Mouse (Mus musculus) liver, embryonic 11.5 days (tissue): Measurements from ENCODE around the gene Irf3. TPM values are rescaled to one million over a fixed set of nuclear protein-coding genes. Genes with fewer than 3 reads are reported as not detected.

Experiments used
- ATAC-seq: fragments of 200-750 bp; cut with Nextera tagmentation; replicated peaks from 2 replicates; pipeline ENCODE4 v1.8.0; 2017; ENCODE audit warnings: moderate number of reproducible peaks, mild to moderate bottlenecking, moderate TSS enrichment, moderate library complexity; ENCODE audit not compliant: low FRiP score
- DNase-seq: peaks from one replicate; pipeline ENCODE4 v3.0.0-alpha.2; 2017; ENCODE audit warnings: low spot score
- H3K27ac ChIP-seq: fragments of 300-500 bp; sonication (generic); 2 replicates; pipeline ENCODE4 v1.5.1; 2014; ENCODE audit warnings: mild to moderate bottlenecking, low read depth, low read length, control low read depth
- H3K27me3 ChIP-seq: fragments of 300-500 bp; sonication (generic); replicated peaks from 2 replicates; pipeline ENCODE4 v1.6.1; 2014; ENCODE audit warnings: low read length, mixed read lengths; ENCODE audit not compliant: control insufficient read depth, insufficient read depth
- H3K36me3 ChIP-seq: fragments of 300-500 bp; sonication (generic); 2 replicates; pipeline ENCODE4 v1.6.1; 2014; ENCODE audit warnings: mild to moderate bottlenecking, low read length, moderate library complexity, mixed read lengths; ENCODE audit not compliant: control insufficient read depth, insufficient read depth
- H3K4me1 ChIP-seq: fragments of 300-500 bp; sonication (generic); replicated peaks from 2 replicates; pipeline ENCODE4 v1.6.1; 2014; ENCODE audit warnings: low read length, mixed read lengths; ENCODE audit not compliant: control insufficient read depth, insufficient read depth
- H3K4me2 ChIP-seq: fragments of 300-500 bp; sonication (generic); 2 replicates; pipeline ENCODE4 v1.6.1; 2014; ENCODE audit warnings: mild to moderate bottlenecking, control low read depth, moderate library complexity
- H3K4me3 ChIP-seq: fragments of 300-500 bp; sonication (generic); 2 replicates; pipeline ENCODE4 v1.5.1; 2014; ENCODE audit warnings: low read depth, low read length, control low read depth
- H3K9ac ChIP-seq: fragments of 300-500 bp; sonication (generic); 2 replicates; pipeline ENCODE4 v1.6.1; 2014; ENCODE audit warnings: low read depth, low read length, control low read depth
- H3K9me3 ChIP-seq: fragments of 300-500 bp; sonication (generic); 2 replicates; pipeline ENCODE4 v1.6.1; 2016; ENCODE audit warnings: low read length, inconsistent platforms, mixed read lengths; ENCODE audit not compliant: control insufficient read depth
- WGBS: fragments of 180-500 bp; shearing (Covaris S2); extraction: QIAGEN DNeasy Blood & Tissue Kit; methylation state at CpG from one replicate; pipeline ENCODE4 v1.1.7; 2014; 5-methylcytosine and 5-hydroxymethylcytosine counted together
- microRNA-seq: library from miRNA; unstranded; fragments of <30 nt; microRNA quantifications from one replicate; pipeline ENCODE4, GENCODE M21; 2017; ENCODE audit warnings: borderline number of aligned reads
- polyA plus RNA-seq: library from polyadenylated mRNA; unstranded; fragments of >200 nt; fragmentation: Nextera tagmentation; extraction: Ambion mirVana; gene quantifications from 2 replicates; pipeline ENCODE4 v1.2.1, GENCODE M21; 2014

The Irf3 gene
- polyA plus RNA-seq, 1 experiment from 2014 or later, result 88.4 TPM

DNA sequence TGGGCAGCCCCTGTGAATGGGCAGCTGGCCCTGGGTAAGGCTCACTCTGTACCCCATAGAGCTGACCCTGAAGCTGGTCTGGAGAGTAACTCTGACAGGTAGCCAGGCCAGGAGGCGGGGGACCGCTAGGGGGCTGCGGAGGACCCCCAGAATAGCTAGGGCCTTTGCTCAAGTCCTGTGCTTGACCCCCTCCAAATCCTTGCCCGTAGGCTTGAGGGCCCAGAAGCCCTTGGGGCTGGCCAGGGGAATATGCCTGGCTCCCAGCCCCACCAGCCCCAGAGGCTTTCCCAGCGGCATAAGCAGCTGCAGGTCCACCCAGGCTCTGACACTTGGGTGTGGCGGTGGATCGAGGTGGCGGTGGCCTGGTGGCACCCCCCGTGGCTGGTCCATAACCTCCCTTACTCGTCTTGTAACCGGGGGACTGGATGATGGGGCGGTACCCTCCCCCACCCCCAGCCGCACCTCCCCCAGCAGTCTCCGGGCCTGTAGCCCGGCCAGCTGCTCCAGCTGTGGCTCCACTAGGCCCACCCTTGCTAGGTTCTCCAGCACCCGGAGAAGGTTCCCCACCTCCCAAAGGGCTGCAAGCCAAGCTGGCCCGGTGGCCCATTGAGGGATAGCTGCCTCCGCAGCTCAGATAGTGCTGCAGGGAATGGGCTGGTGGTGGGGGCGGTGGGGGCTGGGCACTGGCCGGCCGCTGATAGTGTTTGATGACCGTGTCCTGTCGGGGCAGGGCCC, 51.6 kb downstream of the Irf3 start:
- 94% methylated on average over 23 of the region's 23 CpGs for WGBS
- no peak overlapping the region for H3K9ac ChIP-seq
- H3K36me3 ChIP-seq, result peaks cover 59% of the 10 kb centered on the region
- peaks cover 15% of the 10 kb centered on the region for H3K4me1 ChIP-seq
- H3K4me3 ChIP-seq, result no peak overlapping the region
- no peaks in the 10 kb centered on the region for H3K9me3 ChIP-seq
- ATAC-seq, result no peak
- no peak for DNase-seq
- no peak overlapping the region for H3K27ac ChIP-seq
- H3K27me3 ChIP-seq, result no peaks in the 10 kb centered on the region
- H3K4me2 ChIP-seq, result no peak overlapping the region

GRCm38 (mm10) chr7:45050945-45051600, 53.6 kb downstream of the Irf3 start:
- Histone ChIP-seq H3K4me3 (peak overlapping the region; percentile 72), H3K9me3 (no peaks in the 10 kb centered on the region), H3K4me2 (peak overlapping the region; percentile 100), H3K4me1 (peaks cover 15% of the 10 kb centered on the region), H3K27me3 (no peaks in the 10 kb centered on the region), H3K36me3 (peaks cover 42% of the 10 kb centered on the region), H3K27ac (peak overlapping the region; percentile 99; the same call in 1 of the 2 replicates), H3K9ac (peak overlapping the region; percentile 91; the same call in 1 of the 2 replicates)
- peak; percentile 21 for ATAC-seq
- peak; percentile 62 for DNase-seq
- WGBS, result 12% methylated on average over 16 of the region's 16 CpGs

DNA sequence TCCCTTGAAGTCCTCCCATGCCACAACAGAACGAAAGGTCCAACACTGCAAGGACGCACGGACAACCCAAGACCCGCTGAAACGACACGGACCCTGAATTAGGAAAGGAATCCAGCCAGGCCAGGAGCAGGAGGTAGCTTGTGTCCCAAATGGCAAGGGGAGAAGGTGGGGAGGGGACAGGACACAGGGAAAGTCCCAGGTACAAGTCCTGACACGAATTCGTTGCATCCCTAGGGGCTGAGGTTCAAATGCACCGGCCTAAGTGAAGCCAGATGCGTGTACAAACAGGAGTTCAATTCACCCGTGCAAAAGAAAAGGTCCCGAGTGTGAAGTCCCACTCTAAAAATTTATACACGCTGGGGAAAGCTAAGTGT, 54.1 kb downstream of the Irf3 start:
- H3K36me3 ChIP-seq, result peaks cover 38% of the 10 kb centered on the region
- H3K4me1 ChIP-seq, result peaks cover 15% of the 10 kb centered on the region
- ATAC-seq (no peak), DNase-seq (no peak)
- peak overlapping the region; percentile 99 for H3K27ac ChIP-seq
- no peaks in the 10 kb centered on the region for H3K9me3 ChIP-seq
- H3K27me3 ChIP-seq, result no peaks in the 10 kb centered on the region
- peak overlapping the region; percentile 91 for H3K9ac ChIP-seq
- WGBS, result 6% methylated on average over 13 of the region's 13 CpGs
- peak overlapping the region; percentile 100 for H3K4me2 ChIP-seq
- peak overlapping the region; percentile 72 for H3K4me3 ChIP-seq

Small RNAs within 50 kb of the gene (microRNA-seq; reads per million reads assigned to microRNA genes)
- 1.4 reads per million for gene Mir7054

Other genes with a start within 250 kb of the Irf3 start
- gene Vrk3, start 249.2 kb upstream of the Irf3 start, polyA plus RNA-seq, result 36.4 and 39.2 TPM in 2 replicates
- gene Zfp473, start 246.6 kb upstream of the Irf3 start, polyA plus RNA-seq, result 2.7 TPM in 2 replicates
- 85.7 and 91.4 TPM in 2 replicates for gene Nup62, start 181.6 kb upstream of the Irf3 start, polyA plus RNA-seq
- 1.3 and 2.9 TPM in 2 replicates for gene Il4i1, start 181.3 kb upstream of the Irf3 start, polyA plus RNA-seq
- 3.9 and 4.2 TPM in 2 replicates for gene Atf5, start 181.0 kb upstream of the Irf3 start, polyA plus RNA-seq
- 46.5 and 53.9 TPM in 2 replicates for gene Akt1s1, start 148.7 kb upstream of the Irf3 start, polyA plus RNA-seq
- 50.5 and 53.3 TPM in 2 replicates for gene Tbc1d17, start 148.6 kb upstream of the Irf3 start, polyA plus RNA-seq
- 30.9 and 32.5 TPM in 2 replicates for gene Pnkp, start 140.5 kb upstream of the Irf3 start, polyA plus RNA-seq
- 162 and 164 TPM in 2 replicates for gene Ptov1, start 127.9 kb upstream of the Irf3 start, polyA plus RNA-seq
- gene Med25, start 104.9 kb upstream of the Irf3 start, polyA plus RNA-seq, result 66.8 and 72.5 TPM in 2 replicates
- gene Fuz, start 101.6 kb upstream of the Irf3 start, polyA plus RNA-seq, result 15.5 and 17.6 TPM in 2 replicates
- 100 and 111 TPM in 2 replicates for gene Ap2a1, start 68.2 kb upstream of the Irf3 start, polyA plus RNA-seq
- gene Tsks, start 54.4 kb upstream of the Irf3 start, polyA plus RNA-seq, result 0.10 TPM in 1 of 2 replicates, not detected in the other
- gene Cpt1c, start 22.8 kb upstream of the Irf3 start, polyA plus RNA-seq, result 8.2 and 8.5 TPM in 2 replicates
- gene Prmt1, start 11.1 kb upstream of the Irf3 start, polyA plus RNA-seq, result 175 and 186 TPM in 2 replicates
- gene Bcl2l12, start 1.1 kb downstream of the Irf3 start, polyA plus RNA-seq, result 39.6 and 41.1 TPM in 2 replicates
- gene Scaf1, start 18.7 kb downstream of the Irf3 start, polyA plus RNA-seq, result 37.5 and 40.1 TPM in 2 replicates
- 19.3 and 21.6 TPM in 2 replicates for gene Rras, start 20.3 kb downstream of the Irf3 start, polyA plus RNA-seq
- gene Prr12, start 55.2 kb downstream of the Irf3 start, polyA plus RNA-seq, result 7.3 and 8.7 TPM in 2 replicates
- 60.9 and 63.0 TPM in 2 replicates for gene Nosip, start 64.8 kb downstream of the Irf3 start, polyA plus RNA-seq
- gene Prrg2, start 65.0 kb downstream of the Irf3 start, polyA plus RNA-seq, result 12.0 and 12.4 TPM in 2 replicates
- gene Rcn3, start 94.6 kb downstream of the Irf3 start, polyA plus RNA-seq, result 146 and 163 TPM in 2 replicates
- gene Fcgrt, start 106.2 kb downstream of the Irf3 start, polyA plus RNA-seq, result 33.2 and 33.8 TPM in 2 replicates
- 2,085 and 2,209 TPM in 2 replicates for gene Rps11, start 126.8 kb downstream of the Irf3 start, polyA plus RNA-seq
- 1,710 and 1,879 TPM in 2 replicates for gene Rpl13a, start 131.1 kb downstream of the Irf3 start, polyA plus RNA-seq
- gene Gm45713, start 138.6 kb downstream of the Irf3 start, polyA plus RNA-seq, result 0.41 and 1.1 TPM in 2 replicates
- 9.7 and 10.5 TPM in 2 replicates for gene Flt3l, start 138.8 kb downstream of the Irf3 start, polyA plus RNA-seq
- 86.2 and 87.7 TPM in 2 replicates for gene Pih1d1, start 156.7 kb downstream of the Irf3 start, polyA plus RNA-seq
- gene Aldh16a1, start 156.9 kb downstream of the Irf3 start, polyA plus RNA-seq, result 56.0 and 60.6 TPM in 2 replicates
- gene Slc17a7, start 166.3 kb downstream of the Irf3 start, polyA plus RNA-seq, result 0.57 and 0.74 TPM in 2 replicates
- gene Gfy, start 181.9 kb downstream of the Irf3 start, polyA plus RNA-seq, result not detected in 2 replicates
- not detected in 2 replicates for gene Pth2, start 183.3 kb downstream of the Irf3 start, polyA plus RNA-seq
- 0.17 and 0.53 TPM in 2 replicates for gene Ccdc155, start 207.2 kb downstream of the Irf3 start, polyA plus RNA-seq
- 2.8 TPM in 2 replicates for gene Dkkl1, start 214.5 kb downstream of the Irf3 start, polyA plus RNA-seq
- 69.3 and 75.9 TPM in 2 replicates for gene Tead2, start 218.1 kb downstream of the Irf3 start, polyA plus RNA-seq
- gene Cd37, start 241.5 kb downstream of the Irf3 start, polyA plus RNA-seq, result 14.4 and 19.5 TPM in 2 replicates
- 0.19 TPM in 1 of 2 replicates, not detected in the other for gene Slc6a16, start 243.4 kb downstream of the Irf3 start, polyA plus RNA-seq